Mouse (Mus musculus) liver, embryonic 15.5 days (tissue): Measurements from ENCODE around the gene Syap1. TPM values are rescaled to one million over a fixed set of nuclear protein-coding genes. Genes with fewer than 3 reads are reported as not detected.
A peak's percentile ranks its signal among the peaks of the same experiment; 100 is the strongest.
"Not testable (repeated sequence)": the region's sequence is repeated elsewhere in the genome, so short reads cannot be mapped to it uniquely, and the experiment has no call there.

ENCODE experiments used
- ATAC-seq: fragments of 200-750 bp; cut with Nextera tagmentation; 2 replicates; pipeline ENCODE4 v1.8.0; 2017; ENCODE audit warnings: moderate number of reproducible peaks, mild to moderate bottlenecking, moderate library complexity; ENCODE audit not compliant: insufficient read depth
- H3K27ac ChIP-seq: fragments of 300-500 bp; sonication (generic); replicated peaks from 2 replicates; pipeline ENCODE4 v1.5.1; 2015; ENCODE audit warnings: mild to moderate bottlenecking, inconsistent platforms
- H3K27me3 ChIP-seq: fragments of 300-500 bp; sonication (generic); 2 replicates; pipeline ENCODE4 v1.6.1; 2015; ENCODE audit warnings: mild to moderate bottlenecking, inconsistent platforms
- H3K36me3 ChIP-seq: fragments of 300-500 bp; sonication (generic); replicated peaks from 2 replicates; pipeline ENCODE4 v1.6.1; 2015; ENCODE audit warnings: moderate library complexity, mild to moderate bottlenecking, inconsistent platforms
- H3K4me1 ChIP-seq: fragments of 300-500 bp; sonication (generic); replicated peaks from 2 replicates; pipeline ENCODE4 v1.6.1; 2015; ENCODE audit warnings: inconsistent platforms
- H3K4me2 ChIP-seq: fragments of 300-500 bp; sonication (generic); 2 replicates; pipeline ENCODE4 v1.6.1; 2015; ENCODE audit warnings: moderate library complexity, mild to moderate bottlenecking, inconsistent platforms
- H3K4me3 ChIP-seq: fragments of 300-500 bp; sonication (generic); replicated peaks from 2 replicates; pipeline ENCODE4 v1.5.1; 2015; ENCODE audit warnings: mild to moderate bottlenecking, inconsistent platforms
- H3K9ac ChIP-seq: fragments of 300-500 bp; sonication (generic); 2 replicates; pipeline ENCODE4 v1.6.1; 2015; ENCODE audit warnings: moderate library complexity, mild to moderate bottlenecking, inconsistent platforms
- H3K9me3 ChIP-seq: fragments of 300-500 bp; sonication (generic); replicated peaks from 2 replicates; pipeline ENCODE4 v1.6.1; 2016; ENCODE audit warnings: inconsistent platforms
- WGBS: fragments of 180-500 bp; shearing (Covaris S2); methylation state at CpG from one replicate; pipeline ENCODE4 v1.1.7; 2015; ENCODE audit warnings: mixed read lengths; ENCODE audit not compliant: insufficient replicate concordance; 5-methylcytosine and 5-hydroxymethylcytosine counted together
- polyA plus RNA-seq: library from polyadenylated mRNA; unstranded; fragments of >200 nt; fragmentation: Nextera tagmentation; extraction: Ambion mirVana; gene quantifications from 2 replicates; pipeline ENCODE4 v1.2.1, GENCODE M21; 2015

The Syap1 gene
- polyA plus RNA-seq, 1 experiment from 2014 or later = 11.8 TPM

DNA sequence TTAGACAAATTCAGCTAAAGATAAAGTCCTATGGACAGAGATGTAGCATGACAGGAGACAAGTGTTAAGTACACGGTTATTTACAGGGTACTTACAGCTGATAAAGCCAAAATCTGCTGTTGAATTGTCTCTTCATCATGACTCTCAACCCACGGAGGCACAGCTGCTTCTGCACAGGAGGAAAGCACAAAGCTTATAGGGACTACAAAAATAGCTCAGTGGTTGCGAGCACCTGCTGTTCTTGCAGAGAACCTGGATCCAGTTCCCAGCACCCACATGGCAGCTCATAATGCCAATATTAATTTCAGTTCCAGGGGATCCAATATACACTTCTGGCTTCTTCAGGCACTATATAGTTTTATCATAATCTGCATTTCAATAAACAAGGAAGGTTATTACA, 10.0 kb downstream of the Syap1 start:
- Histone ChIP-seq H3K4me3 (no peak overlapping the region), H3K9ac (no peak overlapping the region), H3K4me2 (no peak overlapping the region), H3K27ac (no peak overlapping the region), H3K9me3 (no peaks in the 10 kb centered on the region), H3K27me3 (no peaks in the 10 kb centered on the region), H3K4me1 (no peaks in the 10 kb centered on the region), H3K36me3 (peaks cover 4% of the 10 kb centered on the region; the same call in 1 of the 2 replicates)
- no peak for ATAC-seq
- 72% methylated on average over 3 of the region's 3 CpGs for WGBS

- Histone ChIP-seq H3K4me2 (no peak overlapping the region), H3K27ac (no peak overlapping the region), H3K27me3 (no peaks in the 10 kb centered on the region), H3K9me3 (no peaks in the 10 kb centered on the region), H3K36me3 (peaks cover 10% of the 10 kb centered on the region), H3K4me1 (no peaks in the 10 kb centered on the region), H3K9ac (no peak overlapping the region), H3K4me3 (no peak overlapping the region)
- ATAC-seq = no peak
- 78% methylated on average over 2 of the region's 2 CpGs for WGBS
Observed at GRCm38 (mm10) chrX:162873761-162874160, 14.5 kb downstream of the Syap1 start.

DNA sequence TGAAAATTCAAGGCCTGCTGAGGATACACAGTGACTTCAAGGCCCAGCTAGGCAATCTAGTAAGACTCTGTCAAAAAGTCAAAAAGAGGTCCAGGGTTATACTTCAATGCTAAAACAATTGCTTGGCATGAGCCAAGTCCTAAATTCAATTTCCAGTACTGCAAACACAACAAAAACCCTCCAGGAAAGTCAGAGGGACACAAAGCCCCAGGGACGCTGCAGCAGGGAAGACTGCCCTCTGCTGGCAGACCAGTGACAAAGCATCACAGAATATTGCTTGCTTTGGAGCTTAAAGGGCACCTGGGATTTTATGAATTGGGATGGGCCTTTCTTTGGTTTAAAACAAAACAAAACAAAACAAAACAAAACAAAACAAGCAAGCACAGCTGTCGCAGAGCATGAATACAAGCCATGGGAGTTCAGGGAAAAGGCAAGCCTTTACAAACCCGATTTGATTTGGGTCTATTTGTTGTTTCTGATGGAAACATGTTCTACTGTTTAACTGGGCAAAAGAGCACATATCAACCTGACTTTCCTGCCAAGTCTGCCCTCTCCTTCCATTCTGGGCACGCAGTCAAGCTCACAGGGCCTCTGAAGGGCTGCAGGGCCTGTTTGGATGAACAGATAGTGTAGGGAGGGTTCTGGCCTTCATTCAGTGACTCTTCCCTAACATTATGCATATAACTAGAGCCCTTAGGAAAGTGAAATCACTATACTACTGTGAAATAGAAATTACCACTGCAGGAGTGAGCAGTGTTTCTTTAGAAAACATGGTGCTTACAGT, 16.3 kb downstream of the Syap1 start:
- H3K27me3 ChIP-seq = no peaks in the 10 kb centered on the region
- H3K9me3 ChIP-seq = no peaks in the 10 kb centered on the region
- H3K27ac ChIP-seq = no peak overlapping the region
- no peak overlapping the region for H3K9ac ChIP-seq
- no peaks in the 10 kb centered on the region for H3K4me1 ChIP-seq
- no peak overlapping the region for H3K4me3 ChIP-seq
- H3K4me2 ChIP-seq = no peak overlapping the region
- peaks cover 6% of the 10 kb centered on the region for H3K36me3 ChIP-seq
- 21% methylated on average over 4 of the region's 4 CpGs for WGBS
- ATAC-seq = no peak

- H3K4me1 ChIP-seq = no peaks in the 10 kb centered on the region
- ATAC-seq = no peak
- no peak overlapping the region for H3K27ac ChIP-seq
- no peaks in the 10 kb centered on the region for H3K27me3 ChIP-seq
- 64% methylated on average over 3 of the region's 3 CpGs for WGBS
- H3K36me3 ChIP-seq = peaks cover 6% of the 10 kb centered on the region
- H3K9me3 ChIP-seq = no peaks in the 10 kb centered on the region
- H3K9ac ChIP-seq = no peak overlapping the region
- H3K4me3 ChIP-seq = no peak overlapping the region
- no peak overlapping the region for H3K4me2 ChIP-seq
Observed at GRCm38 (mm10) chrX:162868294-162868965, 19.8 kb downstream of the Syap1 start.

DNA sequence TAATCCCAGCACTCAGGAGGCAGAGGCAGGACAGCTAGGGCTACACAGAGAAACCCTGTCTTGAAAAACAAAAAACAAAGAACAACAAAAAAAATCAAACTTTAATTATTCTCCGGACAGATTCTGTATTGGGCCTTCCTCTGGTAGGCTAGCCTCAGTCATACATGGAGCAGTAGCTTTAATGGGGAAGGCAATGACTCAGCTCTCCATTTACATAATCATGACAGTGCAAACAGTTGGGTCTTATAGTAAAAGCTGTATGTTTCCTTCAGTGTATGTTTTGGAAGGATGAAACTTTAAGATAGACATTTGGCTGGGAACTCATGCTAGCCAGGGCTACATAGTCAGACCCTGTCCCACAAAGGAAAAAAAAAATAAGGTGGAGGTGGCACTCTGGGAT, 39.6 kb downstream of the Syap1 start:
- Histone ChIP-seq H3K4me2 (no peak overlapping the region), H3K36me3 (no peaks in the 10 kb centered on the region), H3K4me1 (no peaks in the 10 kb centered on the region), H3K9me3 (no peaks in the 10 kb centered on the region), H3K9ac (no peak overlapping the region), H3K27ac (no peak overlapping the region), H3K27me3 (no peaks in the 10 kb centered on the region), H3K4me3 (no peak overlapping the region)
- WGBS = 65% methylated on average over 1 of the region's 1 CpGs
- no peak for ATAC-seq

DNA sequence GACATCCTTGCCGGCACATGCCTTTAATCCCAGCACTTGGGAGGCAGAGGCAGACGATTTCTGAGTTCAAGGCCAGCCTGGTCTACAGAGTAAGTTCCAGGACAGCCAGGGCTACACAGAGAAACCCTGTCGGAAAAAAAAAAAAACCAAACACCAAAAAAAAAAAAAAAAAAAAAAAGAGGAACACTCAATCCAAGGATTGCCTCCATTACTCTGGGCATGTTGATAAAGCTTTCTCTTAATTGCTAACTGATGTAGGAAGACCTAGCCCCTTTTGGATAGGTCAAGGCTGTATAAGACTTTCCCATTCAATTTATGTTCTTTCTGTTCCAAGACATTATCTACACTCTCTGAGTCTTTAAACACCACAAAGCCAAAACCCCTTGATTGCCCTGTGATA, 42.7 kb downstream of the Syap1 start:
- Histone ChIP-seq H3K36me3 (no peaks in the 10 kb centered on the region), H3K4me1 (no peaks in the 10 kb centered on the region), H3K4me2 (no peak overlapping the region), H3K9me3 (no peaks in the 10 kb centered on the region), H3K27me3 (no peaks in the 10 kb centered on the region), H3K9ac (no peak overlapping the region), H3K27ac (no peak overlapping the region), H3K4me3 (no peak overlapping the region)
- 67% methylated on average over 3 of the region's 3 CpGs for WGBS
- ATAC-seq = no peak

- ATAC-seq = no peak
- no peaks in the 10 kb centered on the region for H3K36me3 ChIP-seq
- H3K4me2 ChIP-seq = no peak overlapping the region
- no peaks in the 10 kb centered on the region for H3K27me3 ChIP-seq
- 63% methylated on average over 8 of the region's 8 CpGs for WGBS
- H3K4me1 ChIP-seq = no peaks in the 10 kb centered on the region
- H3K9me3 ChIP-seq = no peaks in the 10 kb centered on the region
- H3K27ac ChIP-seq = no peak overlapping the region
- H3K9ac ChIP-seq = no peak overlapping the region
- no peak overlapping the region for H3K4me3 ChIP-seq
Observed at GRCm38 (mm10) chrX:162844447-162845100, 43.7 kb downstream of the Syap1 start.

GRCm38 (mm10) chrX:162832101-162832500, 56.1 kb downstream of the Syap1 start:
- Histone ChIP-seq H3K36me3 (no peaks in the 10 kb centered on the region), H3K9me3 (no peaks in the 10 kb centered on the region), H3K4me1 (peaks cover 6% of the 10 kb centered on the region; the same call in 1 of the 2 replicates), H3K9ac (no peak overlapping the region), H3K27ac (no peak overlapping the region), H3K4me3 (no peak overlapping the region), H3K27me3 (no peaks in the 10 kb centered on the region), H3K4me2 (no peak overlapping the region)
- no peak for ATAC-seq
- WGBS = 55% methylated on average over 3 of the region's 3 CpGs

- WGBS = 16% methylated on average over 1 of the region's 1 CpGs
- no peak for ATAC-seq
- Histone ChIP-seq H3K9ac (no peak overlapping the region), H3K4me3 (no peak overlapping the region), H3K27me3 (no peaks in the 10 kb centered on the region), H3K36me3 (no peaks in the 10 kb centered on the region), H3K4me2 (no peak overlapping the region), H3K9me3 (no peaks in the 10 kb centered on the region), H3K27ac (no peak overlapping the region), H3K4me1 (peaks cover 6% of the 10 kb centered on the region; the same call in 1 of the 2 replicates)
Observed at GRCm38 (mm10) chrX:162831542-162831941, 56.7 kb downstream of the Syap1 start.

DNA sequence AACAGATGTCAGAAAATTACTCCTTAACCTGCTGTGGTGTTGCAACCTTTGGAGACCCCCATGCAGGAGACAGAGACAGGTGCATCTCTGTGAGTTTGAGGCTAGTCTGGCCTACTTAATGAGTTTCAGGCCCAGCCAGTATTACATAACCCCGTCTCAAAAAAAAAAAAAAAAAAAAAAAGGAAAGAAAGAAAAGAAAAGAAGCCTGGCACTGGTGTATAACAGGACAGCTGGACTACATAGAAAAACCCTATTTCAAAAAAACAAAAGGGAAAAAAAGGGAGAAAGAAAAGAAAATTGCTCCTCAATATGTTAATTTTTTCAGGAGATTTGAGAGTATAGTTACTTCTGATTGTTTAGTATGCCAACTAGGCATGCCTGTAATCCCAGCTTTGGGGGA, 57.2 kb downstream of the Syap1 start:
- no peak overlapping the region for H3K4me3 ChIP-seq
- 23% methylated on average over 1 of the region's 1 CpGs for WGBS
- no peak for ATAC-seq
- H3K9me3 ChIP-seq = no peaks in the 10 kb centered on the region
- no peak overlapping the region for H3K9ac ChIP-seq
- peaks cover 6% of the 10 kb centered on the region; the same call in 1 of the 2 replicates for H3K4me1 ChIP-seq
- H3K27ac ChIP-seq = no peak overlapping the region
- H3K27me3 ChIP-seq = no peaks in the 10 kb centered on the region
- H3K4me2 ChIP-seq = no peak overlapping the region
- no peaks in the 10 kb centered on the region for H3K36me3 ChIP-seq

- not testable (repeated sequence) for ATAC-seq
Observed at GRCm38 (mm10) chrX:162830313-162830712, 57.9 kb downstream of the Syap1 start.

More at GRCm38 (mm10) chrX:162830313-162830712, 57.9 kb downstream of the Syap1 start:
- H3K36me3 ChIP-seq, H3K4me1 ChIP-seq, H3K9ac ChIP-seq, H3K27me3 ChIP-seq, H3K9me3 ChIP-seq, H3K4me3 ChIP-seq: not testable (repeated sequence)
- Histone ChIP-seq H3K27ac (0 out of 2 replicates have a peak overlapping the region, but pooled peaks have one; percentile 59), H3K4me2 (peak overlapping the region; percentile 61)
- 38% methylated on average over 2 of the region's 2 CpGs for WGBS
